Mouse (Mus musculus): ENCODE results near the gene Pabpc1l. TPM values are rescaled to one million over a fixed set of nuclear protein-coding genes. Genes with fewer than 3 reads are reported as not detected.
"Not testable (repeated sequence)": the region's sequence is repeated elsewhere in the genome, so short reads cannot be mapped to it uniquely, and the experiment has no call there.

The Pabpc1l gene
- polyA plus RNA-seq, 1 experiment from 2014 or later: 0.17 TPM

DNA sequence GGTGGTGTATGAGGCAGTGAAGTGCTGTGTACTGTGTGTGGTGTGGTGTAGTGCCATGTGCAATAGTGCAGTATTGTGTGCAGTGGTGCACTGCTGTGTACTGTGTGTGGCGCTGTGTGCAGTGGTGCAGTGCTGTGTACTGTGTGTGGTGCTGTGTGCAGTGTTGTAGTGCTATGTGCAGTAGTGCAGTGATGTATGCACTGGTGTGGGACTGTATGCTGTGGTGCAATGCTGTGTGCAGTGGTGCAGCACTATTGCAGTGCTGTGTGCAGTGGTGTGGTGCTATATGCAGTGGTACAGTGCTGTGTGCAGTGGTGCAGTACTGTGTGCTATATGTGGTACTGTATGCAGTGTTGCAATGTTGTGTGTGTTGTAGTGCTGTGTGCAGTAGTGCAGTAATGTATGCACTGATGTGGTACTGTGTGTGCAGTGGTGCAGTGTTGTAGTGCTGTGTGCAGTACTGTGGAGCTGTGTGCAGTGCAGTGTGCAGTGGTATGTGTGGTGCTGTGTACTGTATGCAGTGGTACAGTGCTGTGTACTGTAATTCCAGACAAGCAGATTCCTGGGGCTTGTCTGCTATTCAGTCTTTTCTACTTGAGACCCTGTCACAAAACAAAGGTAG is 13.3 kb downstream of the Pabpc1l start:
- no peaks in the 10 kb centered on the region for H3K36me3 ChIP-seq
- H3K9ac ChIP-seq: no peak overlapping the region
- H3K27ac ChIP-seq: no peak overlapping the region
- ATAC-seq: 0 out of 2 replicates have a peak, but pooled peaks have one; percentile 34
- no peaks in the 10 kb centered on the region for H3K27me3 ChIP-seq (replicated peaks)
- no peaks in the 10 kb centered on the region for H3K9me3 ChIP-seq (replicated peaks)
- whole genome bisulfite sequencing (ENCODE audit: insufficient replicate concordance): 80% methylated on average over 1 of the region's 1 CpGs
- H3K4me1 ChIP-seq: 0 out of 2 replicates have a peak, but pooled peaks cover 5% of the 10 kb centered on the region
- no peak overlapping the region for H3K4me2 ChIP-seq
- H3K4me3 ChIP-seq: no peak overlapping the region

DNA sequence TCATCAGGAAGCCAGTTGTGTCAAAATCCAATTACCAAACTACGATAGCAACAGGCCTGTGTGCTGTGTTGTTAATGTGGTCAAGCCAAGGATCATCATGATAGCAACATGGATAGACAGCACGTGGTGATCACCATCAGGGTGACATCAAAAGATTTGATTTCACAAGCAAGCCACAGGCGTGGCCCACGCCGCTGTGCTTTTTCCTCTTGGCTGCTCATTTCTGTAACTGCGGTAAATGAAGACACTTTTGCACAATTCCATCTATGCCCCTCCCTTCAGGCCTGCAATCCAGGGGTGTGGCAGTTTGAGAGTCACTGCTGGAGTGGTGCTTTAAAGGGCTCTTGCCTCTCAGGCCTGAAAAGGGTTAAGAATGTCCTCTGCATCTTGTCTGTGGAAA is 15.7 kb downstream of the Pabpc1l start:
- no peaks in the 10 kb centered on the region for H3K36me3 ChIP-seq
- H3K4me3 ChIP-seq: no peak overlapping the region
- H3K9me3 ChIP-seq (replicated peaks): no peaks in the 10 kb centered on the region
- 64% methylated on average over 6 of the region's 6 CpGs for WGBS (ENCODE audit: insufficient replicate concordance)
- no peaks in the 10 kb centered on the region for H3K27me3 ChIP-seq (replicated peaks)
- no peak for ATAC-seq
- H3K4me1 ChIP-seq: 0 out of 2 replicates have a peak, but pooled peaks cover 5% of the 10 kb centered on the region
- no peak overlapping the region for H3K4me2 ChIP-seq
- H3K9ac ChIP-seq: no peak overlapping the region
- no peak overlapping the region for H3K27ac ChIP-seq

- Histone ChIP-seq H3K36me3 (no peaks in the 10 kb centered on the region), H3K9ac (no peak overlapping the region), H3K4me3 (no peak overlapping the region), H3K9me3 (replicated peaks) (no peaks in the 10 kb centered on the region), H3K4me1 (0 out of 2 replicates have a peak, but pooled peaks cover 4% of the 10 kb centered on the region), H3K27ac (no peak overlapping the region), H3K27me3 (replicated peaks) (no peaks in the 10 kb centered on the region), H3K4me2 (no peak overlapping the region)
- no peak for ATAC-seq
- WGBS (ENCODE audit: insufficient replicate concordance): 68% methylated on average over 2 of the region's 2 CpGs
These were observed 16.3 kb downstream of the Pabpc1l start for GRCm38 (mm10) chr2:164041523-164041922.

DNA sequence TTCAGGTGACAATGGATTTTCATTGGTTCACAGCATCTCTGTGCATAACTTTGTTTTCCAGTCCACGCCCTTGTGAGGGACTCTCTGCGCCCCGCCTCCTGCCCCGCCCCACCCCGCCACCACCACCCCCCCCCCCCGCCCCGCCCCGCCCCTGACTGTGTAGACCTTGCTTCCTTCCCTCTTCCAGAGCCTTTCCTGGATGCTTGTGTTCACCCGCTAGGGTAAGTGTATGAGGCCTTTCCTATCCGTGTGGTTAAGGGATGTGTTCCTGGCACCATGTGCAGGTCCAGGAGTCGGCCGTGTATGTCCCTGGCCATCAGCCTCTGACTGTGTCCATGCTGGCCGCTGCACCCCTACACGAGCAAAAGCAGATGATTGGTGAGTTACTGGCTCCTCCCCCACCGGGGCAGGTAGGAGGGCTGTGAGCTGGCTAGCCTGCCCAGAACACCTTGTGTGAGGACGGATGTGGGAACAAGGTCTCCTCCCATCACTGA is 22.0 kb downstream of the Pabpc1l start:
- H3K9me3 ChIP-seq (replicated peaks): no peaks in the 10 kb centered on the region
- H3K4me1 ChIP-seq: peaks cover 7% of the 10 kb centered on the region
- peak overlapping the region; percentile 42 for H3K4me3 ChIP-seq
- WGBS (ENCODE audit: insufficient replicate concordance): 3% methylated on average over 15 of the region's 16 CpGs
- peak overlapping the region; percentile 70 for H3K4me2 ChIP-seq
- peak; percentile 87 for ATAC-seq
- no peak overlapping the region for H3K27ac ChIP-seq
- peaks cover 14% of the 10 kb centered on the region for H3K36me3 ChIP-seq
- no peaks in the 10 kb centered on the region for H3K27me3 ChIP-seq (replicated peaks)
- no peak overlapping the region for H3K9ac ChIP-seq

DNA sequence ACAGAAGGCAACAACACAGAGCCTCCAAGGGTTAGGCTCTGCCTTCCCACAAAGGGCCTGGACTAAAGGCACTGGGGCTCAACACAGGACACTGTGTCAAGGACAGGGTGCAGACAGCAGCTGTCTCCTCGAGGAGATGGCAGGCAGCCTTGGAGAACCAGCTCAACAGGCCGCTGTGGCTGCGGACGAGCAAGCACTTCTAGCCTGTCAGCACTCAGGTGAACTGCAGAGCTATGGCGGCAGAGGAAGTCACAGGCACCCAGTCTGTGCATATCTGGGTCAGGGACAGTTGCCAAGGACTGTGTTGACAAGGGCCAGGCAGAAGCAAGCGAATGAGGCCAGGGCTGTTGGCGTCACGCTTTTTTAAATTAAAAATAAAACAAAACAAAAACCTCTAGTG is 28.5 kb downstream of the Pabpc1l start:
- H3K27me3 ChIP-seq (replicated peaks): no peaks in the 10 kb centered on the region
- H3K4me2 ChIP-seq: no peak overlapping the region
- no peak overlapping the region for H3K27ac ChIP-seq
- peaks cover 75% of the 10 kb centered on the region for H3K36me3 ChIP-seq
- no peak overlapping the region for H3K4me3 ChIP-seq
- H3K9me3 ChIP-seq (replicated peaks): no peaks in the 10 kb centered on the region
- no peak for ATAC-seq
- no peak overlapping the region for H3K9ac ChIP-seq
- 88% methylated on average over 8 of the region's 8 CpGs for WGBS (ENCODE audit: insufficient replicate concordance)
- no peaks in the 10 kb centered on the region for H3K4me1 ChIP-seq

GRCm38 (mm10) chr2:164054671-164055070 is 29.4 kb downstream of the Pabpc1l start:
- Histone ChIP-seq H3K9ac (no peak overlapping the region), H3K9me3 (replicated peaks) (no peaks in the 10 kb centered on the region), H3K4me2 (no peak overlapping the region), H3K27ac (no peak overlapping the region), H3K4me1 (no peaks in the 10 kb centered on the region), H3K36me3 (peaks cover 84% of the 10 kb centered on the region), H3K4me3 (no peak overlapping the region), H3K27me3 (replicated peaks) (no peaks in the 10 kb centered on the region)
- 84% methylated on average over 8 of the region's 8 CpGs for WGBS (ENCODE audit: insufficient replicate concordance)
- no peak for ATAC-seq

DNA sequence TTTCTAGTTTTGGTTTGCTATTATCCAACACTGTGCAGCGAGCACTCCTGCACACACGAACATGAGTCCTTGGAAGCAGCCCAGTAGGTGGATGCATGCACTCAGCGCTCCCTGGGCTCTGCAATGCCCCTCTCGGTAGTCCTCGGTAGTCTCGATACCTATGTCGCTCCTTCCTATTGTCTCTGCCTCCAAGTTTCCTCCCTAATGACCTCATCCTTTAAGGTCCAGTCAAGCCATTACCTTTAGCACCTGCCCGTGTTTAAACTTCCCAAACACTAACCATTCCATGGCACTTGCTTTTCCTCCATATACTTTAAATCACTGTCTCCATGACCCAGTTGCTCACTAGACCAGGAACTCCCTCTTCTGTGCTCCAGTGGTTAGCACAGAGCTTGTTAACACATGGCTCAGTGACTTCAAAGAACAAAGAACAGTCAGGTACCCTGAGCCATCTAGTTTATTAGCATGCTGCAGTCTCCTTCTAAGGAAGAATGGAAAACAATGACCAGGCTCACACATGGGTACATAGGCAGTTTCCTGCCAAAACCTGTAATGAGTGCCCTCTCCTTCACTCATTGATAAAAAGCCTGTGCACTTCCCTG is 34.5 kb downstream of the Pabpc1l start:
- WGBS (ENCODE audit: insufficient replicate concordance): 89% methylated on average over 8 of the region's 8 CpGs
- Histone ChIP-seq H3K4me3 (no peak overlapping the region), H3K4me1 (no peaks in the 10 kb centered on the region), H3K9ac (no peak overlapping the region), H3K27me3 (replicated peaks) (no peaks in the 10 kb centered on the region), H3K27ac (no peak overlapping the region), H3K4me2 (no peak overlapping the region), H3K36me3 (peaks cover 95% of the 10 kb centered on the region), H3K9me3 (replicated peaks) (no peaks in the 10 kb centered on the region)
- ATAC-seq: no peak

GRCm38 (mm10) chr2:164070142-164070764 is 45.0 kb downstream of the Pabpc1l start, which contains the start of gene Stk4:
Stk4 (plus strand) TSS chr2:164070322.
- Histone ChIP-seq H3K9me3 (replicated peaks) (no peaks in the 10 kb centered on the region), H3K9ac (peak within 1 kb of the TSS; percentile 91), H3K27me3 (replicated peaks) (no peaks in the 10 kb centered on the region), H3K4me2 (peak within 1 kb of the TSS; percentile 91), H3K27ac (peak within 1 kb of the TSS; percentile 76), H3K36me3 (peaks cover 26% of the 10 kb centered on the region), H3K4me3 (peak within 1 kb of the TSS; percentile 95), H3K4me1 (peaks cover 45% of the 10 kb centered on the region)
- no peak for ATAC-seq
- WGBS (ENCODE audit: insufficient replicate concordance): under 1% methylated on average over 45 of the region's 45 CpGs

GRCm38 (mm10) chr2:164070765-164071436 is 45.7 kb downstream of the Pabpc1l start, which contains the start of gene Tomm34:
Tomm34 (minus strand) TSS chr2:164071169.
- Histone ChIP-seq H3K4me2 (peak within 1 kb of the TSS; percentile 91), H3K4me3 (peak within 1 kb of the TSS; percentile 95), H3K36me3 (peaks cover 20% of the 10 kb centered on the region), H3K9me3 (replicated peaks) (no peaks in the 10 kb centered on the region), H3K27ac (peak within 1 kb of the TSS; percentile 76), H3K4me1 (peaks cover 52% of the 10 kb centered on the region), H3K9ac (peak within 1 kb of the TSS; percentile 91), H3K27me3 (replicated peaks) (no peaks in the 10 kb centered on the region)
- peak; percentile 93 for ATAC-seq
- WGBS (ENCODE audit: insufficient replicate concordance): 2% methylated on average over 55 of the region's 55 CpGs

GRCm38 (mm10) chr2:164071437-164071820 is 46.2 kb downstream of the Pabpc1l start:
- 67% methylated on average over 11 of the region's 11 CpGs for WGBS (ENCODE audit: insufficient replicate concordance)
- peak overlapping the region; percentile 95 for H3K4me3 ChIP-seq
- peak; percentile 0; the same call in 1 of the 2 replicates for ATAC-seq
- H3K4me1 ChIP-seq: peaks cover 57% of the 10 kb centered on the region
- peaks cover 16% of the 10 kb centered on the region for H3K36me3 ChIP-seq
- peak overlapping the region; percentile 76 for H3K27ac ChIP-seq
- peak overlapping the region; percentile 43 for H3K9ac ChIP-seq
- H3K27me3 ChIP-seq (replicated peaks); H3K9me3 ChIP-seq (replicated peaks): not testable (repeated sequence)
- peak overlapping the region; percentile 91 for H3K4me2 ChIP-seq

DNA sequence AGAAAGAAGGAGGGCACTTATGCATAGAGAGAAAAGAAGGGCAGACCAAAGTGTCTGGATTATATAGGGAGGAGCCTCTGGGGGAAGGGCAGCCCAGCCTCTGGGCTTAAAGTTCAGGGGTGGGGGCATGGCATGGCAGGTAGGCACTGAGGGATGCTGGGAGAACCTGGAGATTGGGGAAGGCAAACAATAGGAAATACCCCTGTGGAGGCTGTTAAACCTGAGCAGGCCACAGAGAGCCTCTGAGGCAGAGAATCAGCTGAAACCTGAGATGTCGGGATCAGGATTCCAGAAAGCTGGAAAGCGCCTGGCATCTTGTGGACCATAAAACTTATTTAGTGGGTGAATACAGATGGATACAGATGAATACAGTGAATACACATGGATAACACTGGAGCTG is 46.9 kb downstream of the Pabpc1l start:
- WGBS (ENCODE audit: insufficient replicate concordance): 76% methylated on average over 2 of the region's 2 CpGs
- H3K4me1 ChIP-seq: peaks cover 64% of the 10 kb centered on the region
- no peak for ATAC-seq

More for the DNA sequence above, 46.9 kb downstream of the Pabpc1l start:
- H3K4me2 ChIP-seq: no peak overlapping the region
- no peak overlapping the region for H3K9ac ChIP-seq
- H3K27ac ChIP-seq: no peak overlapping the region
- no peaks in the 10 kb centered on the region for H3K27me3 ChIP-seq (replicated peaks)
- H3K4me3 ChIP-seq: no peak overlapping the region
- peaks cover 12% of the 10 kb centered on the region; the same call in 1 of the 2 replicates for H3K36me3 ChIP-seq
- no peaks in the 10 kb centered on the region for H3K9me3 ChIP-seq (replicated peaks)
